Mouse (Mus musculus) left cerebral cortex, postnatal 14 days (tissue): ENCODE data around the gene Gm11114. TPM values are rescaled to one million over a fixed set of nuclear protein-coding genes. Genes with fewer than 3 reads are reported as not detected.

Source experiments
- DNase-seq, 2 experiments: peaks; one replicate each; pipeline ENCODE4 v3.0.0; 2021 to 2022; ENCODE audit warnings: low spot score in 2 of 2, mixed read lengths in 1 of 2
- intact Hi-C: fragments of 180-260 bp; cut with DNase I; formaldehyde crosslinking; loops from one replicate; pipeline ENCODE4 v1.15.1; 2025
- total RNA-seq, 2 experiments: library from RNA; stranded (reverse); gene quantifications; 2 replicates each; pipeline ENCODE4 v1.2.3; 2021

Gm11114 gene
- total RNA-seq, 2 experiments from 2014 or later, result not detected

DNA sequence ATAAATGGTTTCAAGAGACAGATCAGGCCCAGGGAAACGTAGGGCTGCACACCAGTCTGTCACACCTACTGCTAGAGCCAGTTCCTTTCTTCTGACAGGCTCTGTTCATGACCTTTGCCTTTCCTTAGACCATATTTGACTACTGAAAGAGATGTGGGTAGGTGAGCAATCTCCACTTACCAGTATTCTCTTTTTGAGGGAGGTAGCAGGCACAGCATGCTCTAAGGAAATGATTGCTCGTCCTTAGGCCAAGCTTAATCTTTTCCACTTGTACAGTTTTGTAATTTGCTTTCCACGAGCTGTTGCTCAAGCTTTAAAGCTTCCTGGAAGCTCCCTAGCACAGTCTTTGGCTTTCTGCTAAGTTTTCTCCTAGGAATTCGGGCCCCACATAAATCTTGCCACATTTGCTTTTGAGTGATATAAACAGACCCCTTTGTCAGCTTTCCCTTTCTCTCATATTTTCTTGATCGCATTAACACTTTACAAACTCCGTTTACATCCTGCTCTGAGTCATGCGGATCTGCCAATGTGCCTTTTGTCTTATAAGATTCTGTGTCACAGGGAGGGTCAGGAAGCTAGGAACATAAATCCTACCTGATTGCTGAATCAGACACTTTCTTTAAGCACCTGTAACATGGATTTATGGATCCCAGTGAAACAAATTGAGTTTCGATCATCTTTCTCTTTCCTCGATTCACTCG, 35.4 kb downstream of the Gm11114 start:
- intact Hi-C loops, result no loop called here
- no peak for DNase-seq

DNA sequence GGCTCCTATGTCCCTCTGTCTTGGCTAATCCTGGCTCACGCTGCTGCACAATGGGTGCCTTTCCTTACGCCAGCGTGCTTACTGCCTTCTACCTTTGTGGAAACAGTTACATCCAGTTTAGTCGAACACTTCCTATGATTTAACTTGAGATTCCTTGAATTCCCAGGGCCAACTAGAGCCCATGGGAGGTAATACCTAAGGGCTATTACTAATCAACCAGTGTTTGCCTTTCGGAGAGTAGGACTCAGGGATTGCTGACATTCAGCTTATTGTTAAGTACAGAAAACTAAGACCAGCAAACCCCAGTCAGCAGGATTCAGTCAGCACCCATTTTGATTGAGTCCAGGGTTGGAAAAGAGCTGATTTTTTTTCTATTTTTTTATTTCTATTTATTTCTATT, 43.0 kb downstream of the Gm11114 start:
- no peak for DNase-seq
- intact Hi-C loops, result no loop called here

DNA sequence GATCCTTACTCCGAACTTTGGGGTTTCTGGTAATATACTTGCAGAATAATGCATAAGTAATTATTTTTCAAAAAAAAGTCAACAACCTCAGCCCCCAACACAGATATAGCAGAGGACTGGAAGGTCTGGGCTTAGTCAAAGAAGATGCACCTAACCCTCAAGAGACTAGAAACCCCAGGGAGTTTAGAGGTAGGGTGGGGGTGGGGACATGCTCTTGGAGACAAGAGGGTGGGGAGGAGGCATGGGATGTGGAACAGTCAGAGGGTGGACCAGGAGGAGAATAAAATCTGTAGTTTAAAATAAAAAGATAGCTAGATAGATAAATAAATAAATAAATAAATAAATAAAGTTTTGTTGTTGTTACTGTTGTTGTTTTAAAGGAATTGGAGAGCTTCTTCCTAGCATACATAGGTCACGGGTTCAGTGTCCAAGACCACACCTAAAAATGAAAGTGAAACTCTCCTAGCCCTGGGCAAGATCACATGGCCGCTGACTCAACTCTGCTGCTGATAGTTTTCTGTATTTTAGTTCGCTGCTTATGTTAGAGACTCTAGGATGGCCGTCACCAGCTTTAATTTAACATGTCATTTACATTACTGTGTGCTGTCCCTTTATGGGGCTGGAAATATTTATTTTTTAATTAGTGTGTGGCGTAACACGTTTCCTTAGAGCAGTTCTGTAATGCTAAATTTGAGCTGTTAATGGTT, 44.7 kb downstream of the Gm11114 start:
- DNase-seq, result no peak
- intact Hi-C loops, result no loop called here

Other genes starting within 250 kb of the Gm11114 start
- gene Tent5a, start 14.6 kb downstream of the Gm11114 start, total RNA-seq, result 1 to 10 TPM; 2.2 to 3.1 TPM